Mouse (Mus musculus) hindbrain, embryonic 13.5 days (tissue): ENCODE results near the gene Zfp729a. TPM values are rescaled to one million over a fixed set of nuclear protein-coding genes. Genes with fewer than 3 reads are reported as not detected.

Source experiments
- polyA plus RNA-seq: library from polyadenylated mRNA; unstranded; fragments of >200 nt; fragmentation: Nextera tagmentation; extraction: Ambion mirVana; gene quantifications from 2 replicates; pipeline ENCODE4 v1.2.1, GENCODE M21; 2015

Zfp729a gene
- polyA plus RNA-seq, 1 experiment from 2014 or later, result 4.3 TPM

Other genes starting within 250 kb of the Zfp729a start
- gene Zfp429, start 238.0 kb downstream of the Zfp729a start, polyA plus RNA-seq, result 3.4 and 5.0 TPM in 2 replicates
- gene Zfp459, start 216.4 kb downstream of the Zfp729a start, polyA plus RNA-seq, result 0.21 and 0.58 TPM in 2 replicates
- 5.2 and 6.8 TPM in 2 replicates for gene Zfp874a, start 186.2 kb downstream of the Zfp729a start, polyA plus RNA-seq
- 2.0 and 2.5 TPM in 2 replicates for gene Zfp874b, start 153.5 kb downstream of the Zfp729a start, polyA plus RNA-seq
- gene Zfp58, start 137.2 kb downstream of the Zfp729a start, polyA plus RNA-seq, result 14.6 and 14.8 TPM in 2 replicates
- not detected in 2 replicates for gene Gm26965, start 111.6 kb downstream of the Zfp729a start, polyA plus RNA-seq
- 36.4 and 39.7 TPM in 2 replicates for gene Zfp87, start 111.6 kb downstream of the Zfp729a start, polyA plus RNA-seq
- gene Zfp748, start 84.0 kb downstream of the Zfp729a start, polyA plus RNA-seq, result 13.5 and 16.2 TPM in 2 replicates
- gene Zfp729b, start 28.1 kb downstream of the Zfp729a start, polyA plus RNA-seq, result 4.1 and 4.5 TPM in 2 replicates
- 0.87 and 0.96 TPM in 2 replicates for gene Gm49345, start within 50 bp of the Zfp729a start, polyA plus RNA-seq
- 15.3 and 16.3 TPM in 2 replicates for gene Zfp738, start 49.3 kb upstream of the Zfp729a start, polyA plus RNA-seq
- gene Zfp65, start 91.4 kb upstream of the Zfp729a start, polyA plus RNA-seq, result 9.3 and 11.0 TPM in 2 replicates
- 8.6 and 8.9 TPM in 2 replicates for gene Zfp85, start 117.4 kb upstream of the Zfp729a start, polyA plus RNA-seq
- 2.5 and 2.7 TPM in 2 replicates for gene Zfp493, start 141.9 kb upstream of the Zfp729a start, polyA plus RNA-seq
- 12.1 and 12.7 TPM in 2 replicates for gene Zfp273, start 175.9 kb upstream of the Zfp729a start, polyA plus RNA-seq
- gene Gm10037, start 193.3 kb upstream of the Zfp729a start, polyA plus RNA-seq, result 7.4 and 7.7 TPM in 2 replicates
- gene BC048507, start 225.5 kb upstream of the Zfp729a start, polyA plus RNA-seq, result 0.35 TPM in 1 of 2 replicates, not detected in the other